Mouse (Mus musculus) gastrocnemius, postnatal 4 days (tissue): ENCODE results near the gene Dagla. TPM values are rescaled to one million over a fixed set of nuclear protein-coding genes. Genes with fewer than 3 reads are reported as not detected.
A peak's percentile ranks its signal among the peaks of the same experiment; 100 is the strongest.

Source experiments
- DNase-seq, 2 experiments: peaks; one replicate each; pipeline ENCODE4 v3.0.0; 2021 to 2022; ENCODE audit warnings: low spot score in 2 of 2, mixed read lengths in 2 of 2
- long read RNA-seq, 2 experiments: library from polyadenylated mRNA; stranded (forward); transcript quantifications; one replicate each; pipeline ENCODE4 v2.0.0; 2021
- total RNA-seq, 2 experiments: library from RNA; stranded (reverse); gene quantifications; 2 replicates each; pipeline ENCODE4 v1.2.3; 2021

Dagla gene
- total RNA-seq = 10 to 100 TPM in 1 of 2 experiments, 1 to 10 TPM in 1; 9.3 to 10.4 TPM
- long read RNA-seq, experiment 1, partial matches to known transcripts = 1 of 9 reads
- long read RNA-seq, experiment 1, other reads (novel, unspliced or antisense) = 8 of 9 reads
- long read RNA-seq, experiment 2, full-length matches to known transcripts = 2 of 7 reads
- long read RNA-seq, experiment 2, partial matches to known transcripts = 5 of 7 reads
- long read RNA-seq, experiment 2, other reads (novel, unspliced or antisense) = 0 of 7 reads

DNA sequence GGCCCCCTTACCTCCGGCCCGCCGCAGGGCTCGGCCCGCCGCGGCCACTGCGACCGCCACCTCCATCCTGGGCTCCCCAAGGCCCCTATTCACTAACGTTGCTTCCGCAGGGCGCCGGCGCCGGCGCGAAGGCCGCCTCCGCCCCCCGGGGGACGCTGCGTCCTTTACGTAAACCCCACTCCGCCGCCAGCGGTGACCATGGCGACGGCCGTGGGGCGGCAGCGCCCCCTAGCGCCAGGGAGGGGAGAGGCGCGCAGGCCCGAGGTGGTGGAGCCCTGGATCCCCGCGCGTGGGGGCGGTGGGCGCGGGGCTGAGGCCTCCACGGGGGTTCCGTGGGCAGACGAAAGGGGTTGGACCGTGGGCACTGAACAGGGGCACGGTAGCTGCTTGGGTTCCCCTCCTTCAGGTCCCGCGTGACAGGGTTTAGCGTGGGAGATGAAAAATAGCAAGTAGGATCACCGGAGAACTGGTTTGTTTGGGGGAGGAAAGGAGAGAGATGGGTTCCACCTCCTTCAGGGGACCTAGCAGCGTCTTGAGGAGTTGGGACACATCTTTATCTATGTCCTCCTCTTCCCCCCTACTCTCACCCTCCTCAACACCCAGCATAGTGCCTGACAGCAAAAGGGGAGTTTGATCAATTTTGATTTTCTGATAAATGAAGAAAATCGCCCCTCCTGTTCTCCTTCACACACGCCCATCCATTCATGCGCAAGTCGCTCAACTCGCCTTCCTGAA, at the start of gene Dagla:
Gene Dagla (minus strand): TSS at position 68 of the 735 bp plus-strand sequence.
- peak; percentile 79 to 83 for DNase-seq

DNA sequence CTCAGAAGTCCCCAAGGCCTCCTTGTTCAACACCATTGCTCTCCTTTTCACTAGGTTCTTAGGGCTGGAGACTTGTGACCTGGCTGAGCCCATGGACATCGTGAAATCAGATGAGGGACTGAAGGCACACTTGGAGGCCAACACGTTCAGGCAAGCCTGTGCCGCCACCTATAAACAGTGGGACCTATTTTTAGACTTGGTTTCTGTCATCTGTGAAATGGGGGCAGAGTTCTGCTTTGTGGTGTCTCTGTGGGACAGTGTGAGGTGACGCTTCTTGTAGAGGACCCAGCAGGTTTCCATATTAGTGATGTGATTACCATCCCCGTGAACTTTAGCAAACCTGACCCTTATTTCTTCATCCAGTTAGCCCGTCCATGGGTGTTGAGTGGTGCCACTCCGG, 47.5 kb upstream of the Dagla start:
- DNase-seq = no peak

DNA sequence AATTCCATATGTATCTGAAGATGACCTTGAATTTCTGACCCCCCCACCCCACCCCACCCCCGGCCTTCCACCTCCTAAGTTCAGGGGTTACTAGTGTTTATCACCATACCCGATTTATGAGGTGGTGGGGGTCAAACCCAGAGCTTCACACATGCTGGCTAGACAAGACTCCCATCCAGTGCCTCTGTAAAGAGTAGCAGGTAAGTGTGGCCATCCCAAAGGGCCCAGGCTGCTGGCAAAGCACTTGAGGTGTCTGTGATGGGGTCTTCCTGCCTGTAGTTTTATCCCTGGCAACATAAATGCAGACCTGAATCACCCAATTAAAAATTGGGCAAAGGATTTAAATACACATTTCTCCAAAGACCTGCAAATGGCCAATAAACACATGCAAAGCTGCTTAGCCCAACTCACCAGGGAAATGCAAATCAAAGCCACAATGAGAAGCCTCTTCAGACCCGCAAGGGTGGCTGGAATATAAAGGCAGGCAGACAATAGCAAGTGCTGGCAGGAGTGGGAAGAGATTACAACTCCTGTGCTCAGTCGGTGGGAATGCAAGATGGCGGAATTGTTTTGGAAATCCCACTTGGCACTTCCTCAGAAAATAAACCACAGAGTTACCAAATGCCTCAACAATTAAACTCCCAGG, 43.1 kb upstream of the Dagla start:
- no peak for DNase-seq

DNA sequence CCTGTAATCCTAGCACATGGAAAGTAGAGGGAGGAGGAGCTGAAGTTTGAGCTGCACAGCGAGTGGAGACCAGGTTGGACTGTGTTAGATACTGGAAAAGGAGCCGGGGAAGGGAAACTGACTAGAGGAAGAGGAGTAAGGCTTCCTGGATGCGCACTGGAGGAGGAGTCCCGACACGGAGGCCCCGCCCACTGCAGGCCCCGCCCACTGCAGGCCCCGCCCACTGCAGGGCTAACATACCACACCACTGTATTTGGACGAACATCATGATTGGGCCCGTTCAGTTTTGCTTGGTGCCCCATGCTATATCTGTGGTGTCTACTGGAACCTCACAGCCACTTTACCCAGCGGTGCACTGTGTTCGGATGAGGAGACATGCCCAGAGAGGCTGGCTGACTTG, 41.0 kb upstream of the Dagla start:
- no peak for DNase-seq

DNA sequence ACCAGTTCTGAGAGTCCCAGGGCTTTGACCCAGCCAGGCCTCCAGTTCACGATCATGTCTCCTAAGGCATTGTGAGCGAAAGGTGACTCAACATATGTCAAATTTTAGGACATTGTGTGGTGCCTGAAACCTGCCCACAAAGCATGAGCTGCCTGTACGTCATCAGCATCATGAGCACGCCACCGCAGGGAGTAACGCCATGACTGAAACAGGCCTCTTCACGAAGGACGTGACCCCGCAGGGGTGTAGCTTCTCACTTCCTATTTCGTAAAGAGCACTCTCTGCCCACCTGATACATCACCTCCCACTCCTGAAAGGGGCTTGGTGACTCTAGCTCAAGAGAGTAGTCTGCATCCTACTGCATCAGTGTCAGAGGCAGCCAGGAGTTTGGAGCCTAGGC, 39.2 kb upstream of the Dagla start:
- no peak for DNase-seq

DNA sequence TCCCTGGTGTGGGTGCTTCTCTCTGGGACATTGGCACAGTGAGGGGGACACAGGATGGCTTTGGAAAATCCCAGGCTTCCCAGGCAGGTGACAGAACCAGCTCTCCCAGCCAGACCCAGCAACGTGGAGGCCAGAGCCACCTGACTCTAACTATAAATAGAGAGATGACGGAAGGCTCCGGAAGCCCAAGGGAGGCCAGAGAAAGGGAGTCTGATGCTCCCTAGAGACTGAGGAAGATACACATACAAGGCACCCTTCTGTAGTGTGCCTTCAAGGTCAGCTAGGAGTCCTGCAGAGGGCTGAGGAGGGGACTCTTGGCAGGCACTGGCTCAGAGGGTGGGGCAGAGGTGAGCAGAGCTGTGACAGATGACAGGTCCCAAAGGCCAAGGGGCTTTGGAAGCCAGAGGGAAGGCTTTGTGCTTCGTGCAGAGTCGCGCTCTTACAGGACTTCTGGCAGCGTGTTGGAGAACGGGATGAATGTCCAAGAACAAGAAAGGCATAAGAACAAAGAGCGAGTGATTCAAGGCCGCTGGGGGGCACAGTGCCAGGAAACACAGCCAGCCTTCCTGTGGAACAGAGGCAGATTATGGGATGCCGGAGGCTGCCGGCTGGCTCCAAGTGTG, 37.3 kb upstream of the Dagla start:
- DNase-seq = peak; percentile 41 to 60

DNA sequence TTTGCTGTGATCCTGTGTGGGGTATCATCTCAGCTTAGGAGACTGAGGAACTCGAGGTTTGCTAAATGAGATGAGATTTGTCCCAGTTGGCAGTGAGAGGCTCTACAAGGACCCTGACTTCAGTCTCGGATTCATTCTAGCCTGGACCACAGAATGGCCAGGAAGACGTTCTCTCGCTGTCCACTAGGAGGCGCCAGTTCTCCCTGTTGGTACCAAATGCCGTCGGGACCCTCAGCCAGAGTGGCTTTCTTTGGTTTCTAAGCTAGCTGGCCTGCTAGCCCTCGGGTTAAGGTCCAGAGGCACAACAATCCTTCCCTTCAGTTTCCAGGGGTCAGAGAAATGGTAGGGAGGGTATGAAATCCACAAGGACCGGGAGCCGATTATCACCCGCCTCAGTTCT, 36.5 kb upstream of the Dagla start:
- DNase-seq = peak; percentile 40 to 54

DNA sequence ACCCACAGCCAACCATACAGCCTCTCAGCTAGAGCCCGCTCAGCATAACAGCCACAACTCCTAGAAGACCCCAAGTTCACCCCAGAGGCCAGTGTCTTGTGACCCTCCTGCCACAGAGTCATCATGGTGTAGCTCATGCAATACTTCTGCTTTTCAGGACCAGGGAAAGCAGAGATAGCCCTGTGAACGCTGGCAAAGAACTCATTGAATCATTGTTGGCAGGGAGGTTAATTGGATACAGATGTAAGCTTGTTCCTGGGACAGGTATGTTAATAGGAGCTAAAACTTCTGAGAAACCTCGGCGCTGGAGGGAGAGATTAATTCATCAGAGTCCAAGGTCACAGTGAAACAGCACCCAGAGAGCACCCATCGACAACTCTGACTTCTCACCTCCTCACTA, 36.0 kb upstream of the Dagla start:
- DNase-seq = no peak

DNA sequence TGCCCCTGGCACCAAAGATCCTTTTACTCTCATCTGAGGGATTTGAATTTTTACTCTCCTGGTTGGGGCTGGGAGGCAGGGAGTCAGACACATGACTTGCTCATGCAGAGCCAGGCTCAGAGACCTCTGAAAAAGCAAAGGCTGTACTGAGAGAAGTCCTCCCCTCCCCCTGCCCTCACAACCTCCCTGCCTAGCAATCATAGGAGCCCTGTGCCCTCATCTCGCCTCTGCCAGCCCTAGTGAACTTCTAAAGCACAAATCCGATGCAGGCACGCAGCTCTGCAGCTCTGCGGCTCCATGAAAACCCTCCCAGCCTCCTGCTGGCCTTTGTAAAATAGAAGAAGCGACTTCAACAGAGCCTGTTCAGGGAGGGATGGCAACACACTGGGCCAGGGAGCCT, 34.6 kb upstream of the Dagla start:
- DNase-seq = no peak

DNA sequence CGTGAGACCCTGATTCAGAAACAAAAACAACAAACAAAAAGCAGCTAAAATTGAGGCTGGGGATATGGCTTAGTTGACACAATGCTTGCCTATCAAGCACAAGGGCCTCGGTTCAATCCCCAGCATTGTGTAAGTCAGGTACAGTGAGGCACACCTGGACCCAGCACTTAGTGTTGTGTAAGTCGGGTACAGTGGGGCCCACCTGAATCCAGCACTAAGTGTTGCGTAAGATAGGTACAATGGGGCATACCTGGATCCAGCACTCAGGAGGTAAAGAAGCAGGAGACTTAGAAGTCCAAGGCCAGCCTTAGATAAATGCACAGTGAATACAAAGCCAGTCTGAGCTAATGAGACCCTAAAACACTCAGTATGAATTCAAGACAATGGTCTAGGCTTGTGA, 34.0 kb upstream of the Dagla start:
- DNase-seq = no peak

DNA sequence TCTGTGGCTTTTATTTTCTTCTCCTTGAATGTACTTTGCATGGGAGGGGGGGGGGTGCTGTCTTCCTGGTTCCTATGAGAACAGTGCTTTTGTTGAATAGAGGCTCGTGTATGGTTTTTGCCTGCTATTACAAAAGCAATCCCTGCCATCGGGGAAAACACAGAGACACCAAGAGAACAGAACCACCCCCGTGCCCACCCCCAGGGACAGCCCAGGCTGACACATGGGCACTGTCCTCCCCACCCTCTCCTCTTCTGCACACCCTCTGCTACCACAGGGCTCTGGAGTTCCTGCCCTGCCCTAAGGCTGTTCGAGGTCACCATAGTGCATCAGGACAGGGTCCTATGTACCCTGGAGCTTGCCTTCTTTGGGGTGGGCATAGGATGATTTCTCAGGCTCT, 29.8 kb upstream of the Dagla start:
- DNase-seq = no peak

DNA sequence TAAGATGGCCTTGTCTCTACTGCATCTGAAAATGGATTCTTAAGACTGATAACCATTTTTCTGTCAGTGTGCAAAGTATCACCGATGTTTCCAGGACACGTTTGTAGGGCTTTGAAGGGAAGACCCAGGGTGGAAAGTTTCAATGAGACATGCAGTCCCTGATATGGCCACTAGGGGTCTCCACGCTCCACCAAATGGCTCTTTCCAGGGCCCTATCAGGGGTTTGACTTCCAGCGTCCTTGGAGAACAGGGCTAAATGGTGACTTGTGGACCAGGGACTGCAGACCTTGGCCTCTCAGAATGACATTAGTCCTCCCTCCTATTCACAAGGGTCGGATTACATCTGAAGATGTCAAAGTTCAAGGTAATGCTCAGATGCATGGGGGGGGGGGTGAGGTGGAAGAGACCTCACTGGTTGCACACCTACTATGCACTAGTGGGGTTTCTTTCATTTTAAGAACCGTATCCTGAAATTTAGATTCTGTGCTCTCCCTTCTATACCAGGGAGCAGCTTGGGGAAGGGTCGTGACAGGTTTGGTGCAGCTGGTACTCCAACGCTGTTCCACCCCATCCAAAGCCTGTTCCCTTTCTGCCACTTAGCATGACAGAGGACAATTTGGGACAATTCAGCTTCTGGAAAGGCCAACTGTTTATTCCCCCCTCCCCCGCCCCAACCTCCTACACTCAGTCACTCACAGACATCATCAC, 29.0 kb upstream of the Dagla start:
- peak; percentile 34 to 49 for DNase-seq

DNA sequence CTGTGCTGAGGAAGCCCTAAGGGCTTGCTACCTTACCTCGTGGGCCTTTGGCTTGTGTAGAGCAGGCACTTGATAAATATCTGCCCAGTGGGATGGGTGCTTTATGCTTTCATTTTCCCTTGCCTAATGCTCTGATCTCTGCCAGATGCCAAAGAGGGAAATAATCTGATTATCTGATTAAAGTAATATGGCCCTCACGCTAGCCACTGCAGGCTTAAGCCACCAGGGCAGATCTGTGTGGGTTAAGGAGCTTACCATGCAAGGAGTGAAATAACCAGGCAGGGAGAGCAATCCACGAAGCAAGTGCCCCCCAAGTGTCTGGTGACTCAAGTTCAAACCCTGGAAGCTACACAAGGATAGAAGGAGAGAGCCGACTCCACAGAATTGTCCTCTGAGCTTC, 27.0 kb upstream of the Dagla start:
- DNase-seq = no peak

DNA sequence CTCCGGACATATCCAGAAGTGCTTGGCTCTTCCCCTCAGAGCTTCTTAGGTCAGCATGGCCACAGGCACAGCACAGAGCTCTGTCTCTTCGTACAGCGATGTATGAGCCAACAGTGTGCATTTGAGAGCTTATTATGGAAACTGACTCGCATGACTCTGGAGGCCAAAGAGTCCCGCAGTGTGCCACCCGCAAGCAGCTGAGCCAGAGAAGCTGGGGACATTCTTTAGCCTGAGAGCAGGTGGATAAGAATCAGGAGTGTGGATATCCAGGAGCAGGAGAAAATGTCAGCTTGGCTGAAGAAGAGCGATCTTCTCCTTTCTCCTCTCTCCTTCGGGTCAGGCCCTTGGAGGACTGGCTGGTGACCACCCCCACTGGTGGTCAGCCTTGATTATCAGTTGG, 24.4 kb upstream of the Dagla start:
- DNase-seq = no peak

DNA sequence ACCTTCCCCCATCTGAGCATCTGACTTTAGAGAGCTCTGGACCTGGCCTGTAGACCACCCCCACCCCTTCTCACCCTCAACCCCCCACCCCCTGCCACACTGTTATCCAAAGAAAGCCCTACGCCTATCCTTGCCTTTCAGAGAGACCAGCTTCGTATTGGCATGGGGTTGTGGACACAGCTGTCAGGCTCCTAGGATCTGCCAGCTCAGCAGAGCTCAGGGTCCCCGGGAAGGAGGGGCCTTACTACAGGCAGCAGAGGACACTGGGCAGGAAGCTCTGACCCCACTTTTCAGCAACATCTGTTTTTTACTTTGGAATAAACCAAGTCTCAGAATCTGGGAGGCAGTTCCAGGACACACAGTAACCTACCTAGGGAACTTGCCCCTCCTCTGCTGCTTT, 21.9 kb upstream of the Dagla start:
- DNase-seq = peak in 1 of 2 experiments; percentile 39

DNA sequence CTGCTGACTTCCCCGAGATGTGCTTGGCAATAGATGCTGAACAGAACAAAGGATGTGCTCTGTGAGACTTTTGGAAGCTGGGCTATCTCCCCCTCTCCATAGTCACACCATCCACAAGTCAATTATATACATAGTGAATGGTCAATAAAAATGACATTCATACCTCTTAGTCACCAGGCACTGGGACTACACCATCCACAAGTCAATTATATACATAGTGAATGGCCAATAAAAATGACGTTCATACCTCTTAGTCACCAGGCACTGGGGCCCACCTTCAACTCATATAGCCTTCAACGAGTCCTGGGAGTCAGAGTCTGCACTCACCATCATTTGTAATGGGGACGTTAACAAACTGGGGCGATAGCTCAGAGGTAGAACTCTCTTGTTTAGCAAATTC, 19.2 kb upstream of the Dagla start:
- no peak for DNase-seq

DNA sequence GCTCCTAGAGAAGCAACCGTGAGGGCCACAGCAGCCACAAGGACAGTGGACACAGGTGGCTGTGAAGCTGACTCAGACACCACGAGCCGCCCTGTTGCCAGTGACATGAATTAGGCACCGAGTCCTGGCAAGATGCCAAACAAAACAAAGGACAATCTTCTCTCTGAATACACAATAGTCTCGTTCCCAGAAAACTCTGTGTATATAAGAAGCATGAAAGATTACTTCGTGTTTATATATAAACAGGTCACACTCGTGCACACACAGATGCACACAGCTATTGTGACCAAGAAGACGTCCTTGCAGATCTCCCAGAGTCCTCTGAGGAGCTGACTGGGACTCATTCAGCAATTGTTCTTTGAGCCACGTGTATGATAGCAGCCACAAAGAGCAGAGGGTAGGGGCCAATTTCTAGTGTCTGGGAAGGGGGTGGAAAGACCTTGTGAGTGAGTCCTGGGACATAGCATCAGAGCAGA, 18.7 kb upstream of the Dagla start:
- DNase-seq = no peak

DNA sequence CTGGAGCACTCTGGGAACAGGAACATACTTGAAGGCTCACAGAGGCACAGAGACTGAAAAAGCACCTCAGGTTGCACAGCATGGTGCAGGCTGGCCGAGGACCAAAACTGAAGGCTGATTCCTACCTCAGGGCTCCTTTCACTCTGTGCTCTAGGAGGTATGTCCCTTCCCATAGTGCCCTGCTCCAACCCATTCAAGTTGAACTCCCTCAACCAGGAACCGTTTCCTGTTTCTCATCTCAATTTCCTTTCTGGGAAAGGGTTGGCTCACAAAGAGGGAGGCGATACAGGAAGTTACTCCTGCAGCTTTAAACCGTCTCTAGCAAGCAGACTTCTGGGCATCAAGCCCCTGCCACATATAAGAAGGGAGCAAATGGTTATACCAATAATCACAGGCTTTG, 13.1 kb upstream of the Dagla start:
- no peak for DNase-seq

DNA sequence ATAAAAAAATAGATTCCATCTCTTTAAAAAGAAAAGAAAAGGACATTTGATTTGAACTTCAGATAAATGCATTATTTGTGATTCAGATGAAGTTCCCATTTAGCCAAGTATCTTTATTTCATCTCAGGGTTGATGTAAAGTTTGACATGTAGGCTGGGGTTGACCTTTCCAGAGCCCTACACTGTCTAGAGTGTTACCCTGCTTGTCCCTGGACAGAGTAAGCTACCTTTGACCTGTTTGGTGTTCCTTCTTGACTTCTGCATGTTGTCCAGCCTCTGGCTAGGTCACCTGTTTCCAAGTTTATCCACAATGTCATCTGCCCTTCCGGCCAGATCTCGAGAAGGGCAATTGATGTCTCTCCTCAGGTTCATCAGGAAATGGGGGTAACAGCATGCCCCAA, 12.7 kb upstream of the Dagla start:
- no peak for DNase-seq

DNA sequence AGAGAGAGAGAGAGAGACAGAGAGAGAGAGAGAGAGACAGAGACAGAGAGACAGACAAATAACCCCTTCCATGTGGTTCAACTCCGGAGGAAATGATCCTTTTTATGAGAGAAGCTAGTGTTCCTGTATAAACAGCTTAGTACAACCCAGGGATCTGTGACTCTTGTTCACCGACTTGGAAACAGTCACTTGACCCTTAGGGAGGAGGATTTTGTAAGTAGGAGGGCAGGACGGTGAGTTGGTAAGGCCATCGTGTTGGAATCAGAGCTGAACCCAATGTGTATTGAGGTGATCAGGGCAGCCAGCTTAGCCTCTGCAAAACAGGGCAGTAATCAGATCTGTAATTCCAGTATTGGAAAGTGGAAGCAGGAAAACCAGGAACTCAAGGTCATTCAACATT, 12.3 kb upstream of the Dagla start:
- DNase-seq = no peak

DNA sequence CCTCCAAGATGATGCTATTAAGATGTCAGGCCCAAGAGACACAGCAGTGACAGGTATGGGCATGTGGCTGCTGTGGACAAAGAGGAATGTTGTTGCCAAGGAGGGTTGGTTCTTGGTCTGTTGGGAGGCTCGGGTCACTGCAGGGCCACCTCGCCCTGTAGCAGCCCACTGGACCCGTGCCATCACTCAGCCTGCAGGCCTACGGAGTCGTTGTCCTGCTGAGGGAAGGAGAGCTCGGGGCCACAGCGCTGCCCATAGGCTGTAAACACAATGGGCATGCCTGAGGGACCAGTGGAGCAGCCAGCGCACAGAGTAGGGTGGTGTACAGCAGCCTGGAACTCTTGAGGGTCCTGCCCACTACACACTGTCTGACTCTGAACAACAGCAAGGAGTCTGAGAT, 7.4 kb upstream of the Dagla start:
- DNase-seq = no peak
